Mouse (Mus musculus): ENCODE measurements at regions not wholly inside any gene's neighbourhood (a gene's known extent, or its start where the extent isn't known, plus 50 kb on each side); places are given as distances from the start of the nearest gene placed in this dataset.
A peak's percentile ranks its signal among the peaks of the same experiment; 100 is the strongest.

DNA sequence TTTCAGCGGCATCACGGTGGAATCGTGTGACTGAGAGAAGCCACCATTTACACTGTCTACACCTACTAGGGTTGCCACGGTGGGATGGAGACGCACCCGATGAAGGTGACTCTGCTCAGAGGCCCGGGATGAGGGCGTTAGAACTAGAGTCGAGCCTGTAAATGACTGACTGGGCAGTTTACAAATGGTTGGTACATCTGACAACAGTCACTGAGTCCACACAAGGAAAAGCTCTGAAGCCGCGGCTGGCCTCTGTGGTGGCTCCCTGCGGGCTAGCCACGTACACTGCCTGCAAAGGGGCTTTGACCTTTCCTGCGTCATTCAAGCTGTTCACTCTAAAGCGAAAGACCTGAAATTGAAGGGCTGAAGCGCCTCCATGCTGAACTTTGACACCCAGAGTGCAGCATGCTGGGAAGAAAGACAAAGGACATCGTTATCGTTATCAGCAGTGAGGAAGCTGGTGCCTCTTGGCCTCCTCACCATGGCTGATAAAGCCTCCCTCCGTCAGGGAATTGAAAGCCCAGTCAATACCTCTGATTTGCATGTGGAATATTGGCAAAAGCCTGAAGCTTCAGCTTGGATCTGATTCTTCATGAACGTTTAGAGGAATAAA, 462.1 kb upstream of the Arglu1 start:
- no peaks in the 10 kb centered on the region for H3K27me3 ChIP-seq (replicated peaks; ENCODE audit: control insufficient read depth, insufficient read depth, low read length)
- no peaks in the 10 kb centered on the region for H3K4me1 ChIP-seq (ENCODE audit: control insufficient read depth, insufficient read depth, low read length)
- no peak overlapping the region for H3K4me3 ChIP-seq (ENCODE audit: low read depth, low read length)
- no peak for DNase-seq (ENCODE audit: low spot score)
- no peaks in the 10 kb centered on the region for H3K36me3 ChIP-seq (ENCODE audit: control insufficient read depth, insufficient read depth, low read length)
- no peak overlapping the region for H3K27ac ChIP-seq (replicated peaks; ENCODE audit: low read depth, low read length)
- H3K9ac ChIP-seq (ENCODE audit: low read depth, low read length): no peak overlapping the region
- H3K4me2 ChIP-seq (ENCODE audit: low read depth, low read length): no peak overlapping the region
- ATAC-seq (ENCODE audit: low read depth): no peak
- WGBS: 75% methylated on average over 20 of the region's 20 CpGs
- no peaks in the 10 kb centered on the region for H3K9me3 ChIP-seq (ENCODE audit: control insufficient read depth, low read length)

- Histone ChIP-seq H3K9me3 (ENCODE audit: control insufficient read depth, low read length) (no peaks in the 10 kb centered on the region), H3K4me1 (ENCODE audit: control insufficient read depth, insufficient read depth, low read length) (no peaks in the 10 kb centered on the region; the same call in 1 of the 2 replicates), H3K27ac (replicated peaks; ENCODE audit: low read depth, low read length) (no peak overlapping the region), H3K4me3 (ENCODE audit: low read depth, low read length) (no peak overlapping the region), H3K9ac (ENCODE audit: low read depth, low read length) (no peak overlapping the region), H3K27me3 (replicated peaks; ENCODE audit: control insufficient read depth, insufficient read depth, low read length) (no peaks in the 10 kb centered on the region), H3K4me2 (ENCODE audit: low read depth, low read length) (no peak overlapping the region), H3K36me3 (ENCODE audit: control insufficient read depth, insufficient read depth, low read length) (no peaks in the 10 kb centered on the region)
- DNase-seq (ENCODE audit: low spot score) (no peak), ATAC-seq (ENCODE audit: low read depth) (no peak)
- WGBS: 89% methylated on average over 3 of the region's 3 CpGs
Observed at GRCm38 (mm10) chr8:9144362-9144761, 454.0 kb upstream of the Arglu1 start.

- ATAC-seq (ENCODE audit: low read depth): no peak
- H3K4me1 ChIP-seq (ENCODE audit: control insufficient read depth, insufficient read depth, low read length): no peaks in the 10 kb centered on the region; the same call in 1 of the 2 replicates
- no peaks in the 10 kb centered on the region for H3K36me3 ChIP-seq (ENCODE audit: control insufficient read depth, insufficient read depth, low read length)
- no peak overlapping the region for H3K4me3 ChIP-seq (ENCODE audit: low read depth, low read length)
- H3K4me2 ChIP-seq (ENCODE audit: low read depth, low read length): no peak overlapping the region
- H3K27me3 ChIP-seq (replicated peaks; ENCODE audit: control insufficient read depth, insufficient read depth, low read length): no peaks in the 10 kb centered on the region
- no peaks in the 10 kb centered on the region for H3K9me3 ChIP-seq (ENCODE audit: control insufficient read depth, low read length)
- peak; percentile 54 for DNase-seq (ENCODE audit: low spot score)
- peak overlapping the region; percentile 16; the same call in 1 of the 2 replicates for H3K27ac ChIP-seq (replicated peaks; ENCODE audit: low read depth, low read length)
- 16% methylated on average over 3 of the region's 3 CpGs for WGBS
- H3K9ac ChIP-seq (ENCODE audit: low read depth, low read length): no peak overlapping the region
Observed at GRCm38 (mm10) chr8:9139781-9140180, 449.5 kb upstream of the Arglu1 start.

- H3K27me3 ChIP-seq (replicated peaks; ENCODE audit: control insufficient read depth, insufficient read depth, low read length): no peaks in the 10 kb centered on the region
- no peak overlapping the region for H3K4me2 ChIP-seq (ENCODE audit: low read depth, low read length)
- ATAC-seq (ENCODE audit: low read depth) (no peak), DNase-seq (ENCODE audit: low spot score) (peak; percentile 71)
- H3K36me3 ChIP-seq (ENCODE audit: control insufficient read depth, insufficient read depth, low read length): no peaks in the 10 kb centered on the region
- no peak overlapping the region for H3K9ac ChIP-seq (ENCODE audit: low read depth, low read length)
- 47% methylated on average over 3 of the region's 3 CpGs for whole genome bisulfite sequencing
- peak overlapping the region; percentile 16; the same call in 1 of the 2 replicates for H3K27ac ChIP-seq (replicated peaks; ENCODE audit: low read depth, low read length)
- no peaks in the 10 kb centered on the region for H3K9me3 ChIP-seq (ENCODE audit: control insufficient read depth, low read length)
- H3K4me1 ChIP-seq (ENCODE audit: control insufficient read depth, insufficient read depth, low read length): no peaks in the 10 kb centered on the region; the same call in 1 of the 2 replicates
- no peak overlapping the region for H3K4me3 ChIP-seq (ENCODE audit: low read depth, low read length)
Observed at GRCm38 (mm10) chr8:9139059-9139620, 448.8 kb upstream of the Arglu1 start.

DNA sequence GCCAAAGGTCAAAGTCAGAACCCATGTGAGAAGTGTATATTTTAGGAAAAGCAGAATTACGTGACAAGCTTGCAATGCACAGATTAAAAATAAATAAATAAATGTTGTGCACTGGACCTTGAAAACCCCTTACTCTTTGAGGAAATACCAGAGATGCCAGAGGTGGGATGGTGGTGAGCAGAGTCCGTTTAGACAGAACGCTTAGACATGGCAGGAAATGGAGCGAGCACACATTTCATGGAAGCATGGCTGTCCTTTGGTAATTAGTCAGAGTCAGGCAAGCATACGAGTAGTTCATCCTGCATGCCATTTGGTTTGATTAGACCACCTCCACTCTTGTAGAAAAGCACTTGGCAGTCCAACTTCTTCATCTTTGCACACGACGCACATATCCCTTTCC, 443.4 kb upstream of the Arglu1 start:
- no peaks in the 10 kb centered on the region for H3K27me3 ChIP-seq (replicated peaks; ENCODE audit: control insufficient read depth, insufficient read depth, low read length)
- no peaks in the 10 kb centered on the region for H3K36me3 ChIP-seq (ENCODE audit: control insufficient read depth, insufficient read depth, low read length)
- H3K27ac ChIP-seq (replicated peaks; ENCODE audit: low read depth, low read length): no peak overlapping the region
- no peaks in the 10 kb centered on the region for H3K4me1 ChIP-seq (ENCODE audit: control insufficient read depth, insufficient read depth, low read length)
- no peak overlapping the region for H3K9ac ChIP-seq (ENCODE audit: low read depth, low read length)
- ATAC-seq (ENCODE audit: low read depth) (no peak), DNase-seq (ENCODE audit: low spot score) (no peak)
- no peak overlapping the region for H3K4me2 ChIP-seq (ENCODE audit: low read depth, low read length)
- 38% methylated on average over 7 of the region's 7 CpGs for WGBS
- H3K9me3 ChIP-seq (ENCODE audit: control insufficient read depth, low read length): no peaks in the 10 kb centered on the region
- no peak overlapping the region for H3K4me3 ChIP-seq (ENCODE audit: low read depth, low read length)

GRCm38 (mm10) chr8:9132612-9133218, 442.4 kb upstream of the Arglu1 start:
- H3K36me3 ChIP-seq (ENCODE audit: control insufficient read depth, insufficient read depth, low read length): no peaks in the 10 kb centered on the region
- no peaks in the 10 kb centered on the region for H3K4me1 ChIP-seq (ENCODE audit: control insufficient read depth, insufficient read depth, low read length)
- no peaks in the 10 kb centered on the region for H3K9me3 ChIP-seq (ENCODE audit: control insufficient read depth, low read length)
- no peak overlapping the region for H3K9ac ChIP-seq (ENCODE audit: low read depth, low read length)
- 81% methylated on average over 5 of the region's 5 CpGs for WGBS
- H3K4me3 ChIP-seq (ENCODE audit: low read depth, low read length): no peak overlapping the region
- H3K27me3 ChIP-seq (replicated peaks; ENCODE audit: control insufficient read depth, insufficient read depth, low read length): no peaks in the 10 kb centered on the region
- no peak overlapping the region for H3K4me2 ChIP-seq (ENCODE audit: low read depth, low read length)
- DNase-seq (ENCODE audit: low spot score) (no peak), ATAC-seq (ENCODE audit: low read depth) (no peak)
- H3K27ac ChIP-seq (replicated peaks; ENCODE audit: low read depth, low read length): no peak overlapping the region

DNA sequence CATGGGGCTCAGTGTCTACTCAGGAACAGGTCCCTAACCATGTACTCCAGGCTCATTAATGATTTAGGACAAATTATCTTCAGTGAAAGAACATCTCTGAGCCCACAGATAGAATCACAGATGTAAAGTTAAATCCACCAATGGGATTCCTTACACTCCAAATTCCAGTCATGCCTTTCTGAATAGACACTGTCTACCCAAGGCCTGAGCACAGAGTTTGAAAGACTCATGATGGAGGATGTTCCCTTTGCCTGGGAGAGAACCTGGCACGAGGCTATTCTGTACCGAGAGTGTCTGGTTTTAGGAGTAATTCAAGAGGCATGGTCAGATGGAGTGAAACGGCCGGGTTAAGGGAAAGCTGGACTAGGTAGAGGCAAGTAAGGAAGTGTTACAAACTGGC, 440.9 kb upstream of the Arglu1 start:
- no peak for ATAC-seq (ENCODE audit: low read depth)

GRCm38 (mm10) chr8:9124503-9124902, 434.2 kb upstream of the Arglu1 start:
- no peaks in the 10 kb centered on the region for H3K36me3 ChIP-seq (ENCODE audit: control insufficient read depth, insufficient read depth, low read length)
- no peaks in the 10 kb centered on the region for H3K4me1 ChIP-seq (ENCODE audit: control insufficient read depth, insufficient read depth, low read length)
- H3K9me3 ChIP-seq (ENCODE audit: control insufficient read depth, low read length): no peaks in the 10 kb centered on the region
- ATAC-seq (ENCODE audit: low read depth): no peak
- no peak for DNase-seq (ENCODE audit: low spot score)
- H3K27ac ChIP-seq (replicated peaks; ENCODE audit: low read depth, low read length): no peak overlapping the region
- H3K9ac ChIP-seq (ENCODE audit: low read depth, low read length): no peak overlapping the region
- WGBS: 83% methylated on average over 4 of the region's 4 CpGs
- no peak overlapping the region for H3K4me2 ChIP-seq (ENCODE audit: low read depth, low read length)
- H3K27me3 ChIP-seq (replicated peaks; ENCODE audit: control insufficient read depth, insufficient read depth, low read length): no peaks in the 10 kb centered on the region
- no peak overlapping the region for H3K4me3 ChIP-seq (ENCODE audit: low read depth, low read length)

More for the DNA sequence above, 440.9 kb upstream of the Arglu1 start:
- Histone ChIP-seq H3K27ac (replicated peaks; ENCODE audit: low read depth, low read length) (no peak overlapping the region), H3K4me3 (ENCODE audit: low read depth, low read length) (no peak overlapping the region), H3K27me3 (replicated peaks; ENCODE audit: control insufficient read depth, insufficient read depth, low read length) (no peaks in the 10 kb centered on the region), H3K36me3 (ENCODE audit: control insufficient read depth, insufficient read depth, low read length) (no peaks in the 10 kb centered on the region), H3K9me3 (ENCODE audit: control insufficient read depth, low read length) (no peaks in the 10 kb centered on the region), H3K4me2 (ENCODE audit: low read depth, low read length) (no peak overlapping the region), H3K4me1 (ENCODE audit: control insufficient read depth, insufficient read depth, low read length) (no peaks in the 10 kb centered on the region), H3K9ac (ENCODE audit: low read depth, low read length) (no peak overlapping the region)
- DNase-seq (ENCODE audit: low spot score): no peak
- WGBS: 71% methylated on average over 4 of the region's 4 CpGs

Measured in embryonic facial prominence, embryonic 14.5 days (tissue).